Mouse (Mus musculus) liver, postnatal 0 days (tissue): ENCODE data around the gene Ccdc24. TPM values are rescaled to one million over a fixed set of nuclear protein-coding genes. Genes with fewer than 3 reads are reported as not detected.

Experiments
- ATAC-seq: fragments of 200-750 bp; cut with Nextera tagmentation; 2 replicates; pipeline ENCODE4 v1.8.0; 2017; ENCODE audit warnings: mild to moderate bottlenecking, moderate library complexity
- DNase-seq: peaks from one replicate; pipeline ENCODE4 v3.0.0-alpha.2; 2016
- H3K27ac ChIP-seq: fragments of 300-500 bp; sonication (generic); 2 replicates; pipeline ENCODE4 v1.5.1; 2014; ENCODE audit warnings: antibody characterized with exemption, moderate library complexity, mild to moderate bottlenecking, low read depth
- H3K27me3 ChIP-seq: fragments of 300-500 bp; sonication (generic); 2 replicates; pipeline ENCODE4 v1.6.1; 2014; ENCODE audit warnings: low read length, control low read depth, mixed read lengths; ENCODE audit not compliant: insufficient read depth
- H3K36me3 ChIP-seq: fragments of 300-500 bp; sonication (generic); replicated peaks from 2 replicates; pipeline ENCODE4 v1.6.1; 2014; ENCODE audit warnings: mild to moderate bottlenecking, control low read depth, low read length, moderate library complexity, mixed read lengths; ENCODE audit not compliant: insufficient read depth
- H3K4me1 ChIP-seq: fragments of 300-500 bp; sonication (generic); 2 replicates; pipeline ENCODE4 v1.6.1; 2014; ENCODE audit warnings: antibody characterized with exemption, mild to moderate bottlenecking, control low read depth; ENCODE audit not compliant: insufficient read depth
- H3K4me2 ChIP-seq: fragments of 300-500 bp; sonication (generic); 2 replicates; pipeline ENCODE4 v1.6.1; 2014; ENCODE audit warnings: low read depth, mild to moderate bottlenecking, low read length, moderate library complexity, mixed read lengths
- H3K4me3 ChIP-seq: fragments of 300-500 bp; sonication (generic); 2 replicates; pipeline ENCODE4 v1.5.1; 2014; ENCODE audit warnings: low read depth, low read length
- H3K9ac ChIP-seq: fragments of 300-500 bp; sonication (generic); replicated peaks from 2 replicates; pipeline ENCODE4 v1.6.1; 2014; ENCODE audit warnings: mild to moderate bottlenecking, moderate library complexity
- H3K9me3 ChIP-seq: fragments of 300-500 bp; sonication (generic); 2 replicates; pipeline ENCODE4 v1.6.1; 2016; ENCODE audit warnings: mild to moderate bottlenecking, control low read depth, low read length, mixed read lengths
- CTCF ChIP-seq: sonication (generic); IDR thresholded peaks from 2 replicates; pipeline ENCODE4 v1.5.1; 2016; ENCODE audit warnings: antibody characterized with exemption, low read depth
- EP300 ChIP-seq: IDR thresholded peaks from 2 replicates; pipeline ENCODE4 v1.6.1; 2016; ENCODE audit warnings: antibody characterized with exemption, low read depth, mild to moderate bottlenecking
- WGBS: fragments of 180-500 bp; shearing (Covaris S2); extraction: QIAGEN DNeasy Blood & Tissue Kit; methylation state at CpG from one replicate; pipeline ENCODE4 v1.1.7; 2014; ENCODE audit not compliant: insufficient replicate concordance; 5-methylcytosine and 5-hydroxymethylcytosine counted together
- polyA plus RNA-seq: library from polyadenylated mRNA; unstranded; fragments of >200 nt; fragmentation: Nextera tagmentation; extraction: Ambion mirVana; gene quantifications from 2 replicates; pipeline ENCODE4 v1.2.1, GENCODE M21; 2015

Ccdc24 gene
- polyA plus RNA-seq, 1 experiment from 2014 or later = 0.34 TPM

- no peak overlapping the region for H3K27ac ChIP-seq
- no peak overlapping the region for H3K4me3 ChIP-seq
- peaks cover 35% of the 10 kb centered on the region for H3K36me3 ChIP-seq
- peaks cover 12% of the 10 kb centered on the region; the same call in 1 of the 2 replicates for H3K27me3 ChIP-seq
- DNase-seq (no peak), ATAC-seq (no peak)
- no peaks in the 10 kb centered on the region for H3K9me3 ChIP-seq
- H3K9ac ChIP-seq = no peak overlapping the region
- 78% methylated on average over 9 of the region's 9 CpGs for WGBS
- H3K4me1 ChIP-seq = peaks cover 9% of the 10 kb centered on the region
- TF ChIP-seq CTCF = no peak
- TF ChIP-seq EP300 = no peak
- H3K4me2 ChIP-seq = no peak overlapping the region
These were observed 3.0 kb downstream of the Ccdc24 start for GRCm38 (mm10) chr4:117869317-117869716.

- Histone ChIP-seq H3K27me3 (peaks cover 12% of the 10 kb centered on the region; the same call in 1 of the 2 replicates), H3K9me3 (no peaks in the 10 kb centered on the region), H3K27ac (no peak overlapping the region), H3K4me1 (peaks cover 9% of the 10 kb centered on the region), H3K9ac (no peak overlapping the region), H3K4me3 (no peak overlapping the region), H3K36me3 (peaks cover 46% of the 10 kb centered on the region), H3K4me2 (peak overlapping the region; percentile 26; the same call in 1 of the 2 replicates)
- TF ChIP-seq EP300 = no peak
- peak; percentile 83 for TF ChIP-seq CTCF
- WGBS = 17% methylated on average over 24 of the region's 24 CpGs
- DNase-seq (peak; percentile 78), ATAC-seq (peak; percentile 44)
These were observed 4.5 kb downstream of the Ccdc24 start for GRCm38 (mm10) chr4:117867823-117868222.

- no peak for DNase-seq
- no peaks in the 10 kb centered on the region for H3K9me3 ChIP-seq
- 25% methylated on average over 6 of the region's 6 CpGs for WGBS
- no peak for ATAC-seq
- H3K27ac ChIP-seq = no peak overlapping the region
- H3K27me3 ChIP-seq = peaks cover 12% of the 10 kb centered on the region; the same call in 1 of the 2 replicates
- peaks cover 5% of the 10 kb centered on the region for H3K4me1 ChIP-seq
- no peak overlapping the region for H3K4me3 ChIP-seq
- no peak overlapping the region for H3K9ac ChIP-seq
- TF ChIP-seq CTCF (no peak), EP300 (no peak)
- no peak overlapping the region for H3K4me2 ChIP-seq
- H3K36me3 ChIP-seq = peaks cover 48% of the 10 kb centered on the region
These were observed 5.4 kb downstream of the Ccdc24 start for GRCm38 (mm10) chr4:117867000-117867399.

GRCm38 (mm10) chr4:117866083-117866482 is 6.3 kb downstream of the Ccdc24 start:
- peak; percentile 58 for DNase-seq
- H3K4me2 ChIP-seq = no peak overlapping the region
- H3K4me1 ChIP-seq = 0 out of 2 replicates have a peak, but pooled peaks cover 2% of the 10 kb centered on the region
- no peaks in the 10 kb centered on the region for H3K9me3 ChIP-seq
- no peak overlapping the region for H3K27ac ChIP-seq
- H3K27me3 ChIP-seq = peaks cover 12% of the 10 kb centered on the region; the same call in 1 of the 2 replicates
- no peak overlapping the region for H3K4me3 ChIP-seq
- ATAC-seq = no peak
- TF ChIP-seq CTCF (no peak), EP300 (no peak)
- H3K9ac ChIP-seq = no peak overlapping the region
- H3K36me3 ChIP-seq = peaks cover 56% of the 10 kb centered on the region
- 70% methylated on average over 9 of the region's 9 CpGs for WGBS

GRCm38 (mm10) chr4:117862823-117863222 is 9.5 kb downstream of the Ccdc24 start:
- no peak overlapping the region for H3K4me3 ChIP-seq
- H3K27ac ChIP-seq = no peak overlapping the region
- DNase-seq (peak; percentile 55), ATAC-seq (no peak)
- no peak overlapping the region for H3K4me2 ChIP-seq
- peaks cover 8% of the 10 kb centered on the region; the same call in 1 of the 2 replicates for H3K27me3 ChIP-seq
- H3K4me1 ChIP-seq = peaks cover 4% of the 10 kb centered on the region; the same call in 1 of the 2 replicates
- H3K36me3 ChIP-seq = peaks cover 67% of the 10 kb centered on the region
- H3K9me3 ChIP-seq = no peaks in the 10 kb centered on the region
- no peak overlapping the region for H3K9ac ChIP-seq
- WGBS = 62% methylated on average over 4 of the region's 4 CpGs
- no peak for TF ChIP-seq EP300
- no peak for TF ChIP-seq CTCF

- Histone ChIP-seq H3K4me3 (no peak overlapping the region), H3K9me3 (no peaks in the 10 kb centered on the region), H3K4me1 (peaks cover 2% of the 10 kb centered on the region; the same call in 1 of the 2 replicates), H3K27ac (no peak overlapping the region), H3K27me3 (no peaks in the 10 kb centered on the region), H3K9ac (no peak overlapping the region), H3K36me3 (peaks cover 70% of the 10 kb centered on the region), H3K4me2 (no peak overlapping the region)
- no peak for ATAC-seq
- 89% methylated on average over 9 of the region's 9 CpGs for WGBS
- TF ChIP-seq CTCF (no peak), EP300 (no peak)
- no peak for DNase-seq
These were observed 11.8 kb downstream of the Ccdc24 start for GRCm38 (mm10) chr4:117860570-117860969.
